ENCODE assay signal across 7 mouse cellular contexts in the genomic region with DNA sequence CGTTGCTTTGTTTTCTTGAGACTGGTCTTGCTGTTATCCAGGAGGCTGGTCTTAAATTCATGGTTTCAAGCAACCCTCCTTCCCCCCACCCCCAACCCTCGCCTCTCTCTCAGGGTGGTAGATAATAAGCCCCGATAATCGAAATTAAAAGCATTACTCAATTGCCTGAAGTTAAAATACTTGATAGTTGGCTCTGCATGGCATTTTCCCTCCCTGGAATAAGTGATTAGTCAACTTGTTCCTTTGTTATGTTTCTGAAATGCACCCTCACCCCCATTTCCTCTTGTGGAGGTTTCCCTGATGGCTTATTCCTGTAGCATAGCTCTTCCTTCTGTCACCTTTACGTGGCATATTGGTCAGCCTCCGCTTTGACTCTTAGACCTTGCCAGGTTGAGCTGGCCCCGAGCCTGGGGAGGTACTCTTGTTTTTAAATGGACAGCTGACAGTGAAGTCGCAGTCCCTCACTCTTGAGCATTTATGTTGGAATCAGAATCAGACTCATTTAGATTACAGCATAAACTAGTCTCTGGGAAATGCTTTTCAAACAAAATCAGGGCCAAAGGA. TPM values are rescaled to one million over a fixed set of nuclear protein-coding genes. Genes with fewer than 3 reads are reported as not detected.
DNase-seq lines count a peak whose midpoint lies in the region; ATAC-seq and TF ChIP-seq lines count a peak whose summit lies in the region.

No protein-coding gene starts in this region.

- no peak for ATAC-seq in forebrain, embryonic 11.5 days (replicated peaks; ENCODE audit: low FRiP score)
- ATAC-seq in liver, embryonic 11.5 days (replicated peaks; ENCODE audit: low FRiP score), result no peak

- no peak for DNase-seq in spleen, adult 2 months (ENCODE audit: low read depth in 1 of 2, low spot score in 2 of 2)
- DNase-seq in spleen, postnatal 14 days (ENCODE audit: low spot score in 2 of 2), result no peak
- DNase-seq in forebrain, embryonic 11.5 days (ENCODE audit: low spot score), result no peak
- DNase-seq in liver, embryonic 11.5 days (ENCODE audit: low spot score), result no peak
- no peak for DNase-seq in right cerebral cortex, adult 18-20 months
- DNase-seq in left cerebral cortex, adult 9 months (ENCODE audit: low spot score in 2 of 2), result no peak
- DNase-seq in thymus, postnatal 4 days, result no peak

- H3K9ac ChIP-seq in forebrain, embryonic 11.5 days (ENCODE audit: low read length), result no peak overlapping the region
- peak overlapping the region; percentile 30; the same call in 1 of the 2 replicates for H3K9ac ChIP-seq in liver, embryonic 11.5 days (ENCODE audit: low read depth, low read length)

- TF ChIP-seq POLR2A in spleen, adult 2 months (IDR thresholded peaks at IDR 0.05; ENCODE audit: low read depth, low read length), result no peak

- peak overlapping the region; percentile 96; the same call in 1 of the 2 replicates for H3K4me2 ChIP-seq in forebrain, embryonic 11.5 days (ENCODE audit: low read depth, low read length, severe bottlenecking)
- peak overlapping the region; percentile 87 for H3K4me2 ChIP-seq in liver, embryonic 11.5 days

- no peaks in the 10 kb centered on the region for H3K9me3 ChIP-seq in forebrain, embryonic 11.5 days (ENCODE audit: control insufficient read depth, low read length)
- H3K9me3 ChIP-seq in liver, embryonic 11.5 days (ENCODE audit: control insufficient read depth, low read length), result no peaks in the 10 kb centered on the region

- H3K27me3 ChIP-seq in spleen, adult 2 months (ENCODE audit: control insufficient read depth, insufficient read depth, low read length), result no peaks in the 10 kb centered on the region
- no peaks in the 10 kb centered on the region for H3K27me3 ChIP-seq in forebrain, embryonic 11.5 days (ENCODE audit: control insufficient read depth, insufficient read depth, low read length)
- no peaks in the 10 kb centered on the region for H3K27me3 ChIP-seq in liver, embryonic 11.5 days (replicated peaks; ENCODE audit: control insufficient read depth, insufficient read depth, low read length)

- peak overlapping the region; percentile 59 for H3K4me3 ChIP-seq in spleen, adult 2 months (ENCODE audit: extremely low read depth, insufficient read depth, insufficient read length)
- no peak overlapping the region for H3K4me3 ChIP-seq in forebrain, embryonic 11.5 days (ENCODE audit: low read depth, low read length)
- peak overlapping the region; percentile 97; the same call in 1 of the 2 replicates for H3K4me3 ChIP-seq in liver, embryonic 11.5 days (ENCODE audit: low read depth, low read length)

- WGBS in spleen, adult 2 months, result 8% methylated on average over 8 of the region's 8 CpGs
- WGBS in forebrain, embryonic 11.5 days, result 79% methylated on average over 8 of the region's 8 CpGs
- WGBS in liver, embryonic 11.5 days, result 53% methylated on average over 8 of the region's 8 CpGs

- peak overlapping the region; percentile 77 for H3K27ac ChIP-seq in spleen, adult 2 months (ENCODE audit: insufficient read depth, low read length)
- no peak overlapping the region for H3K27ac ChIP-seq in forebrain, embryonic 11.5 days (ENCODE audit: low read depth, low read length)
- no peak overlapping the region for H3K27ac ChIP-seq in liver, embryonic 11.5 days (ENCODE audit: low read depth, low read length)

- H3K4me1 ChIP-seq in spleen, adult 2 months (ENCODE audit: control insufficient read depth, insufficient read depth, insufficient read length), result peaks cover 16% of the 10 kb centered on the region; the same call in 1 of the 2 replicates
- H3K4me1 ChIP-seq in forebrain, embryonic 11.5 days (replicated peaks; ENCODE audit: control insufficient read depth, insufficient read depth, low read length), result peaks cover 10% of the 10 kb centered on the region; the same call in 1 of the 2 replicates
- H3K4me1 ChIP-seq in liver, embryonic 11.5 days (replicated peaks; ENCODE audit: control insufficient read depth, insufficient read depth, low read length), result peaks cover 37% of the 10 kb centered on the region

- TF ChIP-seq CTCF in spleen, adult 2 months (IDR thresholded peaks at IDR 0.05; ENCODE audit: extremely low read depth, insufficient read depth, insufficient read length, insufficient replicate concordance), result no peak

- H3K36me3 ChIP-seq in spleen, adult 2 months (ENCODE audit: control insufficient read depth, insufficient read depth, low read length), result no peaks in the 10 kb centered on the region
- H3K36me3 ChIP-seq in forebrain, embryonic 11.5 days (ENCODE audit: control insufficient read depth, insufficient read depth, low read length), result no peaks in the 10 kb centered on the region
- no peaks in the 10 kb centered on the region for H3K36me3 ChIP-seq in liver, embryonic 11.5 days (ENCODE audit: control insufficient read depth, insufficient read depth, low read length)

RNA-seq across cellular contexts. Expression of gene Mlxip, which starts 2.4 kb away (rescaled TPM):
- 87.1 and 113 TPM in 2 replicates for polyA plus RNA-seq in spleen, adult 2 months (2012; rRNA removed)
- polyA plus RNA-seq in forebrain, embryonic 11.5 days (2014; fragmentation: Nextera tagmentation; extraction: Ambion mirVana), result 22.3 and 22.7 TPM in 2 replicates
- polyA plus RNA-seq in liver, embryonic 11.5 days (2014; fragmentation: Nextera tagmentation; extraction: Ambion mirVana), result 13.7 and 14.0 TPM in 2 replicates

RNA-seq across cellular contexts. Expression of gene Bcl7a, which starts 53.3 kb away (rescaled TPM):
- polyA plus RNA-seq in spleen, adult 2 months (2012; rRNA removed), result 12.4 and 12.8 TPM in 2 replicates
- 57.1 and 61.7 TPM in 2 replicates for polyA plus RNA-seq in forebrain, embryonic 11.5 days (2014; fragmentation: Nextera tagmentation; extraction: Ambion mirVana)
- 18.2 and 21.1 TPM in 2 replicates for polyA plus RNA-seq in liver, embryonic 11.5 days (2014; fragmentation: Nextera tagmentation; extraction: Ambion mirVana)
